Mouse (Mus musculus): ENCODE measurements around the gene Zfp759. TPM values are rescaled to one million over a fixed set of nuclear protein-coding genes. Genes with fewer than 3 reads are reported as not detected.
A peak's percentile ranks its signal among the peaks of the same experiment; 100 is the strongest.
"Not testable (repeated sequence)": the region's sequence is repeated elsewhere in the genome, so short reads cannot be mapped to it uniquely, and the experiment has no call there.

The Zfp759 gene
- 2.0 and 2.5 TPM in 2 replicates for polyA plus RNA-seq (2012; rRNA removed)

GRCm38 (mm10) chr13:67121360-67121759 lies at the start of gene Zfp759:
TSS of gene Zfp759 (plus strand) at chr13:67121660.
- DNase-seq (ENCODE audit: low spot score) = not testable (repeated sequence)

DNA sequence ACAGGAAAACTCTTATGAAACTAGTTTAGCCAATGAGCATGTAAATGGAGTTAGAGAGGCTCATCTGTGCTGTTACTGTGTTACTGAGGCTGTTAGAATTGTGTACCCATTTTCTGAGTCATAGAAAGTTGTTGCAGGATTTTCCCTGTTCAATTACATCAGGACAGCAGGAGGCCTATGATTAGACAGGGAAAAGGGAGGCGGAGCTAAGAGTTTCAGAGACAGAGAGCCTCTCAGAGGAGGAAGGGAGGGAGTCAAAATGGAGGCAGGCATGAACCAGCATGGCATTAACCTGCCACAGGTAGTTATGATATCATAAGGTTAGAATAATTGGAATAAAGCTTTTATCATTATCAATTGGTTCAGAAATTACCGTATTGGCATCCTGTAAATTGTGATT lies 48.7 kb upstream of the Zfp759 start:
- no peak for DNase-seq (ENCODE audit: low spot score)

GRCm38 (mm10) chr13:67077244-67077643 lies 44.2 kb upstream of the Zfp759 start:
- DNase-seq (ENCODE audit: low spot score) = no peak

DNA sequence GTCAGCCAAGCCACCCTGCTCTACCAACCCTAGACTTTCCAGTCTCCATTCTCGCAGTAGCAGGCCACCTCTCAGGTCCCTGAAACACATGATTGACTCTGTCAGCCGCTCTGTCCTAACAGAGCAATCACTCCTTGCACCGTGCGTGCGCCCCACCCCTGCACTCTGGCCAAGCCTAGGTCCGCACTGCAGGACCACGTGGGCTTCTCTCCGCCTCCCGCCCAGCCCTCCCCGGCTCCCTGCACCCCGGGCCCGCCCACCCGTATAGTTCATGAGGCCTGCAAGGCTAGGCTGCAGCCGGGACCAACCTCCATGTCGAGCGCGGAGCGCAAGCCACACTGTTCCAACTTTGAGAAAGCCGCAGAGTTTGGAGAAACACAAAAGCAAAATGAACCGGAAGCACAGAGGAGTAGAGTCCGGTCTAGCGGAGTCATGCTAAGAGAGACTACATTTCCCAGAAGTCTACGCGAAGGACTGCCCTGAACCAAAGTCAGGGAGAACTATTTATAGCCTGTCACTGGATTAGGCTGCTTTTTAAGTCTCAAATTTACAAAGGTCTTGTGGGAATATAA lies 40.2 kb upstream of the Zfp759 start:
- peak; percentile 58 for DNase-seq (ENCODE audit: low spot score)

DNA sequence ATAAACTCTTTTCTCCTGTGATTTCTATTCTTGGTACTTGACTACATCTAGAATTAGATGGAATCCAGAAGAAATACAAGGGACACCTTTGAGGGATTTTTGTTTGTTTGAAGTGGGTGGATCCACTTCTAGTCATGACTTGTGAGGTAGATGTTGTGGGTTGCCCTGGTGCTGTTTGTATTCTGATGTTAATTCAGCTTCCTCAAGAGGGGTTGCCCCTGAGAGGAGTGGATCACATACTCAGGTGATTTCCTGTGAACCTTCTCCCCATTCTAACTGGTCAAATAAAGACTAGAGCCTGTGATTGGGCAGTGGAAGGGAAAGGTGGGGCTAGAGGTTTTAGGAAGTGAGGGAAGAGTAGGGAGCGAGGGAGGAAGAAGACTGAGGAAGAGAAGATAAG lies 39.5 kb upstream of the Zfp759 start:
- DNase-seq (ENCODE audit: low spot score) = no peak

- no peak for DNase-seq (ENCODE audit: low spot score)
Observed at GRCm38 (mm10) chr13:67090154-67090553, 31.3 kb upstream of the Zfp759 start.

DNA sequence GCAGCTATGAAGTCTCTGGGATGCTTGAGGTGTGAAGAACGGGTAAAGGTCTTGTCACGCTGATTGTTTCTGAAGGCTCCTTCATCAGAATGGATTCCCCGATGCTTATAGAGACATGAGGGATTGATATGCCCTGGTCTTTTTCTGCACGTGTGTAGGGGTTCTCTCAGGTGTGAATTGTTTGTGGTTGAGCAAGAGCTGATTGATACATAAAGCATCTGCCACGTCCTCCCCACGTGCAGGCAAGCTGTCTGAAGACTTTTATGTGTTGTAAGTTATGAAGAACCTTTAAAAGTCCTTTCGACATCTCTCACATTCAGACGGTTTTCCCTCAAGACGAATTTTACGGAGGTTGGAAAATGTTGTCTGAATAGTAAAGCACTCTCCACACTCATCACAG lies 23.6 kb upstream of the Zfp759 start, which contains the start of gene Zfp708:
TSS of gene Zfp708 (minus strand) at position 101 of the 400 bp plus-strand sequence.
- no peak for DNase-seq (ENCODE audit: low spot score)

DNA sequence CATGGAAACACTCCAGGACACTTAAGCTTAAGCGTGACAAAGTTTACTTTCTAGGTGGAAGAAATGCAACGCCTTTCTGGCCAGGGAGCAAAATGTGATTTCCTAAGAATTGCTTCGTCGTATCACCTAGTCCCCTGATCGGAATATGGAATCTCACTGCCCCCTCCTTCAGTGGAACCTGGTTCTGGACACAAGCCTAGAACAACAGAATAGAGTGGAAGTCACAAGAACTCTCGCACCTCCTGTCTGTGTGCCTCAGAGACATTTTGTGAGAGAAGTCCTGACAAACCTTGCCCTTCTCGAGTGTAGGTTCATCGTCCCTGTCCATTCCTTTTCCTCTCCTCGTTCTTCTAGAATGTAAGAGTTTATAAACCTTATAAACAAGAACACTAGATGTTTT lies 13.8 kb upstream of the Zfp759 start:
- no peak for DNase-seq (ENCODE audit: low spot score)

DNA sequence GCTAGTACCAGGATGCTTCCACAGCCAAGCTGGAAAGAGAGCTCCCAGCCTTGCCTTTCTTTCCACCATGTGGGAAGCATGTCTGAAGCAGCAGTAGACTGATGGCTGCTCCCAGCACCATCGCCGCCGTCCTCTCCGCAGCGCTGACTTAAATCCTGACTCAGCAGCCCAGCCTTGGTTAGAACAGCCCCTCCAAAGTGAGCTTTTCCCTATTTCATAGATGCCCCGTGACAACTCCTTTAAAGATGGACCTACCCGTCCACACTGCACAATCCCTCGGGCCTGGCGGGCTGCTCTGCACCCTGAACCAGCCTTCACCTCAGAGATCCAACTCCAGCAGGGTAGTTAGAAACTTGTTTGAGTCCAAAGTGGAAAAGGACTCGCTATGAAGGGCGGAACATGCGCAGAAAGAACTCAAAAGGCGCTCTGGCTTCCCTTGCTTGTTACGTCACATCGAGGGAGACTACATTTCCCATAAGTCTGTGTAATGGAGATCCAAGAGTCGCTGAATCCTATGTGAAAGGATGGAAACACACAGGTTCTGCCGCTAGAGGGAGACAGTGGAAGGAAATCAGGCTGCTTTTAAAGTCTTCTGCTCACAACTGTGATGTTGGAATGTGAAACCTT lies 13.2 kb upstream of the Zfp759 start, which contains the start of gene Gm28557:
TSS of gene Gm28557 (minus strand) at position 411 of the 627 bp plus-strand sequence.
- peak; percentile 56 for DNase-seq (ENCODE audit: low spot score)

GRCm38 (mm10) chr13:67108821-67109206 lies 12.6 kb upstream of the Zfp759 start:
- DNase-seq (ENCODE audit: low spot score) = no peak

DNA sequence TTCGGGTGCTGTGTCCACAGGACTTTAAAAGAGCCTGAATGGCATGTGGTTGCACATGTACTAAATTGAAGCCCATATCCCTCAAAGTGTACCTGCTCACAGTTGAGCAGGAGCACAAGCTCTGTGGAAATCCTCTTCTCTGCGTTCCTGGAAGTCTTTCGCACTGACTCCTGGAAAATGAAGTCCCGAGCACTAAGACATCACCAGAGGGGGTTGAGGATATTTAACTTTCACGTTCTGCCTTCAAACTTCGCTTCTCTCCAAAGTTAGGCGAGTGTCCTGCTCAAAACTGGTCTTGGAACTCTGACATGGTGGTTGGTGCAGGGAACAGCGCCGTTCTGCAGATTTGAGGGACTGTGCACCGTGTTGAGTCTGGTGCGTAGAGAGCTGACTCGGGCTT lies 9.4 kb upstream of the Zfp759 start:
- no peak for DNase-seq (ENCODE audit: low spot score)

DNA sequence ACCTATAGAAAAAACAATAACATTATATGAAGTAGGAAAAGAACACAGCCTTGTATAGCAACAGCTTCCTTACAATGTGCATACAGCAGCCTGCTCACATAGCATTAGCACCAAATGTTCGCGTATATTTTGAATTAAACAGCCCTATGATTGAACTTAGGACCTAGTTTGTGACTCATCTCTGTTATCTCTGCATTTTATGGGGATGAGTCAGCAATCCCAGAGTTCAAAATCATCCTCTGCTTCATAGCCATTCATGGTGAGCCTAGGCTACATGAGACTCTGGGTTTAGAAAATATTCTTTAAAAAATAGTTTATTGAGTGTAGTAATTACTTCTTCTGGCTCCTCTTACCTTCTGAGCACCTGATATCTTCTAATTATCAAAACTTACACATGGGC lies 8.2 kb upstream of the Zfp759 start:
- no peak for DNase-seq (ENCODE audit: low spot score)

DNA sequence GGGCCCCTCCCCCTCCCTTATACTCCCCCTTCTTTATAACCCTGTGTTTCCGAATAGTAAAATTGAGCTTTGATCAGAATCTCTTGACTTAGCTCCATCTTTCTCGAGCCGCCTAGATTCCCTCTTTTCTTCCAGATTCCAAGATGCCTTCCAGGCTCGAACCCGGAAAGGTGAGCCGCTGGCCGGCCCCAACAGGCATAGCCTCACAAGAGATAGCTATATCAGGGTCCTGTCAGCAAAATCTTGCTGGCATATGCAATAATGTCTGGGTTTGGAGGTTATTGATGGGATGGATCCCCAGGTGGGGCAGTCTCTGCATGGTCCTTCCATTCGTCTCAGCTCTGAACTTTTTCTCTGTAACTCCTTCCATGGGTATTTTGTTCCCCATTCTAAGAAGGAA lies 5.3 kb upstream of the Zfp759 start, which contains the start of gene Rslcan18:
TSS of gene Rslcan18 (minus strand) at position 101 of the 400 bp plus-strand sequence.
- DNase-seq (ENCODE audit: low spot score) = not testable (repeated sequence)

DNA sequence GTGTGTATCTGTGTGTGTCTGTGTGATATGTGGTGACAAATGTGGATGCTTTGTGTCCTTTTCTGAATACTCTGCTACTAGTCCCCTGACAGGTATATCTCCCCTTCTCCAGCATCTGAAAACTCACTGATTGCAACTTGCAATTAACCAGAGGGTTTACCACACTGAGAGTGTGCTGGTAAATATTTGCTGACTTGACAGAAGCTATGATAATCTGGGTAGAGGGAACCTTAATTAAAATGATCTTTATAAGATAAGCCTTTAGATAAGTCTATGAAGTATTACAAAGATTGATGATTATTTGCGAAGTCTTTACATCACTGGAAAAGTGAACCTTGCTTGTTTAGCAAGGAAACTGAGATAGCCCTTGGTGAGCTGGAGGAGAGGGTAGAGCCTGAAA lies 3.0 kb downstream of the Zfp759 start:
- DNase-seq (ENCODE audit: low spot score) = no peak

GRCm38 (mm10) chr13:67127507-67127906 lies 6.0 kb downstream of the Zfp759 start:
- DNase-seq (ENCODE audit: low spot score) = not testable (repeated sequence)

DNA sequence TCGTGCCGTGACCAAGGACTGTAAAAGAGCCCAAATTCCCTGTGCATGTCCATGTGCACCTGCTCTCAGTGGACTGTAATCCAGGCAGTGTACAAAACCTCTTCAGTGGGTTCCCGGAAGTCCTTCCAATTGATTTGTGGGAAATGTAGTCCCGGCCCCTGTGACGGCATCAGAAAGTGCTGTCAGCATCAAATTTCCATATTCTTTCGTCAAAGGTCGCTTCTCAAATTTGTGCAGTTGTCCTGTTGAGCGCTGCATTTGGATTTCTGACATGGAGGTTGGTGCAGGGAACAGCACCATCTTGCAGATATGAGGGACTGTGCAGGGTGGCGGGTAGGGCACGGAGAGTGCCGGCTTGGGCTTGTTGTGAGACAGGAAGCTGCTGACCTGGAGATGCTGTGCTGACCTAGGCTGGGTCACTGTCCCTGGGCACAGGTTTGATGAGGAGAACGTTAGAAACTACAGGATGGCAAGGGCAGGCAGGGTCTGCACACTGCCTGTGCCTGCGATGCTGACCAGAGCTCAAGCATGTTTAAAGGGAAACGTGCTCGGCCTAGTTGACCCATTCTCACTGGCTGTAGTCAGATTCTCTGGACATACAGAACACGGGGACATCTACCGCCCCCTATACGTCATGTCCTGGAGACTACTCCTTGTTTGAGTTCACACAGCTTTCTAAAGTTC lies 6.7 kb downstream of the Zfp759 start:
- peak; percentile 46 for DNase-seq (ENCODE audit: low spot score)

GRCm38 (mm10) chr13:67166122-67166521 lies 44.7 kb downstream of the Zfp759 start:
- DNase-seq (ENCODE audit: low spot score) = not testable (repeated sequence)

DNA sequence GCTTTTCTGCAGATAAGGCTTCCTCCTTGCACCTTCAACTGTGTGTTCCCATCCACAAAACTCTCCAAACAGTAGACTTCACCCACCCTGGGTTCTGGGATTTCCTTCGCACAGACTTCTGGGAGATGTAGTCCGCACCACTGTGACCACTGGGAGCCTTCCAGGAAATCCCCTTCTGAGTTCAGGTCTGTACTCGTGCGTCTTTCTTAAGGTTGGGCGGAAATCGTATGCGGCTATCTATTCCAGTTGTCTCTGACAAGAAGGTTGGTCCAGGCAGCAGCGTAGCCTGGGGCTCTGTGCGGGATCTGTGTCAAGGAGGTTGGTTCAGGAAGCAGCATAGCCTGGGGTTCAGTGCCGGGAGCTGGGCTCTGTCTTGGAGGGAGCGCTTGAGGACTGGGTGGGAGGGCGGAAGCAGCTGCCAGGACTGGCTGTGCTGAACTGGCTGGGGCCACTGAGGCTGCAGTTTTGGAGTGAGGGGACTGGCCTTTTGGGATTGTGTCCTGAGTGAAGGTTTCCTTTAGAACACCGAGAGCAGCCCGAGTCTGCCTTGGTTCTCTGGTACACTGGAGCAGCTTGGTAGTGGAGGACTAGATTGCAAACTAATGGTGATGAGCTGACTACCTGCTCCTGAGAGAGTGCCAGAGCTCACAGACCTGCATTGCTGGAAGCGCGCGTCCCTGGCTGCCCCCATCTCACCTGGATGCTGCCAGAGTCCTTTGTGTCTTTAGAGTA lies 51.7 kb downstream of the Zfp759 start, which contains the start of gene Rsl1:
TSS of gene Rsl1 (plus strand) at position 192 of the 732 bp plus-strand sequence.
- peak; percentile 47 for DNase-seq (ENCODE audit: low spot score)

- no peak for DNase-seq (ENCODE audit: low spot score)
Observed at GRCm38 (mm10) chr13:67173723-67174055, 52.2 kb downstream of the Zfp759 start.
